Mouse (Mus musculus) forebrain, embryonic 16.5 days (tissue): ENCODE measurements at regions not wholly inside any gene's neighbourhood (a gene's known extent, or its start where the extent isn't known, plus 50 kb on each side); places are given as distances from the start of the nearest gene placed in this dataset.
A peak's percentile ranks its signal among the peaks of the same experiment; 100 is the strongest.

ENCODE experiments used
- ATAC-seq: fragments of 200-750 bp; cut with Nextera tagmentation; 2 replicates; pipeline ENCODE4 v1.8.0; 2017; ENCODE audit warnings: mild to moderate bottlenecking, moderate library complexity
- H3K27ac ChIP-seq: fragments of 300-500 bp; sonication (generic); 2 replicates; pipeline ENCODE4 v1.5.1; 2014; ENCODE audit warnings: low read length, control low read depth
- H3K27me3 ChIP-seq: fragments of 300-500 bp; sonication (generic); replicated peaks from 2 replicates; pipeline ENCODE4 v1.6.1; 2014; ENCODE audit warnings: low read length; ENCODE audit not compliant: control insufficient read depth, insufficient read depth
- H3K36me3 ChIP-seq: fragments of 300-500 bp; sonication (generic); 2 replicates; pipeline ENCODE4 v1.6.1; 2014; ENCODE audit not compliant: control insufficient read depth, insufficient read depth
- H3K4me1 ChIP-seq: fragments of 300-500 bp; sonication (generic); replicated peaks from 2 replicates; pipeline ENCODE4 v1.6.1; 2014; ENCODE audit warnings: low read length; ENCODE audit not compliant: control insufficient read depth, insufficient read depth
- H3K4me2 ChIP-seq: fragments of 300-500 bp; sonication (generic); 2 replicates; pipeline ENCODE4 v1.6.1; 2014; ENCODE audit warnings: mild to moderate bottlenecking, low read length, control low read depth
- H3K4me3 ChIP-seq: fragments of 300-500 bp; sonication (generic); replicated peaks from 2 replicates; pipeline ENCODE4 v1.5.1; 2014; ENCODE audit warnings: mild to moderate bottlenecking, low read length, control low read depth
- H3K9ac ChIP-seq: fragments of 300-500 bp; sonication (generic); replicated peaks from 2 replicates; pipeline ENCODE4 v1.6.1; 2014; ENCODE audit warnings: low read depth, low read length, control low read depth
- H3K9me3 ChIP-seq: fragments of 300-500 bp; sonication (generic); 2 replicates; pipeline ENCODE4 v1.6.1; 2016; ENCODE audit warnings: low read length; ENCODE audit not compliant: control insufficient read depth
- WGBS: fragments of 180-500 bp; shearing (Covaris S2); extraction: QIAGEN DNeasy Blood & Tissue Kit; methylation state at CpG from one replicate; pipeline ENCODE4 v1.1.7; 2014; 5-methylcytosine and 5-hydroxymethylcytosine counted together

DNA sequence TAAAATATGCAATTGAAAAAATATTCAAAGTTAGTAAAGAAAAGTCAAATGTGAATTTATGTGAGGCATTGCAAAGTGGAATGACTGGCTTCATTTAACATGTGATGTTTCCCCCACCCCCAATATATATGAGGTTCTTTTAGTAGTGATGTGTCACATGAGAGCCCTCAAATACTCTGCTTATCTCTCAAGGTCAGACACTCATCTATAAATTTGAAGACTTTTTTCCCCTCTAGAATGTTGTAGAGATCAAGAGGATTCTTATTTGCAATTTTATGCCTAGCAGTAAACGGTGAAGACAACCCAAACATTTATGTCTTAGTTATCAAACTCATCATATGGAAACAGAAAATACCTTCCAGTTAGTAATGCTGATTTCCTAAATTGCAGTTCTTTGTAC, 457.8 kb upstream of the Tusc1 start:
- WGBS: 92% methylated on average over 1 of the region's 1 CpGs
- H3K27me3 ChIP-seq: no peaks in the 10 kb centered on the region
- no peak for ATAC-seq

DNA sequence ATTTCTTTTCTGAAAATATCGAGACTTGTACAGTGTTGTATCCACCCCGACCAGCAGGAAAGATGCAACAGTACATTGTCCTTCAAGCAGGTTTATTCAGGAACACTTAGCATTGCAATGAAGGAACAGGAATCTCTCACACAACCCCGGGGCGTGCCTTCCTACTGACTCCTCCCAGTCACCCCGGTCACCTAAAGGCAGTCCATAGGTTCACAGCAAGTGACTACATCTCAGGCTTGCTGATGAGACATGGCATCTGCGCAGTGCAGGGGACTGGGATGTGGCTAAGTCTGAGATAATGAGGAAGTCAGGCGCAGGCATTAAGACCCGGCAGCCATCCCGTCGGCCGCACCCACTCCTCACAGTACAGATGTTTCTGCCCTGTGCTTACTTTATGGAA, 454.8 kb upstream of the Tusc1 start:
- H3K4me2 ChIP-seq: no peak overlapping the region
- H3K27me3 ChIP-seq: no peaks in the 10 kb centered on the region
- no peaks in the 10 kb centered on the region for H3K4me1 ChIP-seq
- no peak overlapping the region for H3K9ac ChIP-seq
- H3K27ac ChIP-seq: no peak overlapping the region
- no peaks in the 10 kb centered on the region for H3K36me3 ChIP-seq
- no peak for ATAC-seq
- no peaks in the 10 kb centered on the region; the same call in 1 of the 2 replicates for H3K9me3 ChIP-seq
- H3K4me3 ChIP-seq: no peak overlapping the region
- 85% methylated on average over 11 of the region's 11 CpGs for WGBS

More for the DNA sequence above, 457.8 kb upstream of the Tusc1 start:
- H3K9ac ChIP-seq: no peak overlapping the region
- no peak overlapping the region for H3K4me3 ChIP-seq
- no peak overlapping the region for H3K27ac ChIP-seq
- H3K9me3 ChIP-seq: no peaks in the 10 kb centered on the region
- H3K4me1 ChIP-seq: no peaks in the 10 kb centered on the region
- no peak overlapping the region for H3K4me2 ChIP-seq
- H3K36me3 ChIP-seq: no peaks in the 10 kb centered on the region

DNA sequence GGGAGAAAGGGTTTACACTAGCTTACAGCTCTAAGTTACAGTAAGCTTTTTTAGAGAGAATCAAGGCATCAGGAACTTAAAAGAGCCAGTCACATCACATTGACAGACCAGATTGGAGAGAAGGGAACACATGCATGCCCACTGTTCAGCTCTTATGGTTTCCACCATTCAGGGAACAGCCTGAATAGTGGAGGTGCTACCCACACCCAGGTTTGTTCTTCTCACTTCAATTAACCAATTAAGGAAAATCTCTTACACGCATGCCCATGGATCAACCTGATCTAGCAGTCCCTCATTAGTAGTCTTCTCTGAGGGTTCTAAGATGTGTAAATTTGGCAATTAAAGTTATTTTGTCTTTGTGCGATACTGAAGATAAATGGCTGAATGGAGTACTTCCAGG, 419.2 kb upstream of the Tusc1 start:
- whole genome bisulfite sequencing: 23% methylated on average over 2 of the region's 2 CpGs
- Histone ChIP-seq H3K9me3 (no peaks in the 10 kb centered on the region), H3K4me1 (no peaks in the 10 kb centered on the region), H3K4me3 (no peak overlapping the region), H3K4me2 (no peak overlapping the region), H3K36me3 (no peaks in the 10 kb centered on the region), H3K27me3 (no peaks in the 10 kb centered on the region), H3K27ac (no peak overlapping the region), H3K9ac (no peak overlapping the region)
- ATAC-seq: peak; percentile 40; the same call in 1 of the 2 replicates

DNA sequence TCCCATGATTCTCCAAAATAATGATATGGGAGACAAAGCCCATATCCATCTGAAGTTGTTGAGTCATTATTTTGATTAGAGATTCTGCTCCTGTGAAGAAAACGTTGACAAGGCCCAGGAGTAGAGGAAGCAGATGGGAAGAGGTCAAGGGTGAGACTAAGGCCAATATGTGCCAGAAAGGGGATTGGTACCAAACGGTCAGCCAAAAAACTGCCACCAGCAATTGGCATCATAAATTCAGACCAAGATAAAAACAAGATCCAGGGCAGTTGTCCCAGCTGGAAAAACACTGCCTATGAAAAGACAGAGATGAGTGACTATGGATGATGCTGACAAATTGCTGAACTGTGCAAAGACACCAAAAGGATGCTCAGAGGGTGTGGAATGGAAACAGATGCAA, 411.0 kb upstream of the Tusc1 start:
- WGBS: 82% methylated on average over 2 of the region's 2 CpGs
- Histone ChIP-seq H3K4me2 (no peak overlapping the region), H3K4me1 (no peaks in the 10 kb centered on the region), H3K4me3 (no peak overlapping the region), H3K9me3 (no peaks in the 10 kb centered on the region), H3K27ac (no peak overlapping the region), H3K36me3 (no peaks in the 10 kb centered on the region), H3K27me3 (no peaks in the 10 kb centered on the region), H3K9ac (no peak overlapping the region)
- ATAC-seq: no peak

DNA sequence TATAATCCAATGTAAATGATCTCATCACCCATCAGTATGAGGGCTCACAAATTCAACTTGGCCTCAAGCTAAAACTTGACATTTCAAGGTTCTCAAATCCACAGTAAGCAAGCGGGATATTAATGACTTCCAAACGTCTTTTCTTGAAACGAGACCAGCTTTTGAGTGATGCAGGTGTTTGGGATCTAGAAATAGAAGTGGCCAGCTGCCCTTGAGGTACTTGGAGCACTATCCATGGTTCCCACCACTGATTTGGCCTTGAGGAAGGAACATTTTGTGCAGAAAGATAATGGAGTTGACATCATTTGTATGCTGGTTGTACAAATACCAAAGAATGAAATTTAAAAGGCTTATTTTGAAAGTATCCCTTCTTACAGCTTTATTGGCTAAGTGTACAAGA, 378.4 kb upstream of the Tusc1 start:
- no peaks in the 10 kb centered on the region for H3K4me1 ChIP-seq
- H3K9me3 ChIP-seq: no peaks in the 10 kb centered on the region
- no peaks in the 10 kb centered on the region for H3K36me3 ChIP-seq
- H3K27me3 ChIP-seq: no peaks in the 10 kb centered on the region
- H3K4me3 ChIP-seq: no peak overlapping the region
- 60% methylated on average over 3 of the region's 3 CpGs for WGBS
- H3K4me2 ChIP-seq: no peak overlapping the region
- H3K27ac ChIP-seq: no peak overlapping the region
- ATAC-seq: no peak
- no peak overlapping the region for H3K9ac ChIP-seq

DNA sequence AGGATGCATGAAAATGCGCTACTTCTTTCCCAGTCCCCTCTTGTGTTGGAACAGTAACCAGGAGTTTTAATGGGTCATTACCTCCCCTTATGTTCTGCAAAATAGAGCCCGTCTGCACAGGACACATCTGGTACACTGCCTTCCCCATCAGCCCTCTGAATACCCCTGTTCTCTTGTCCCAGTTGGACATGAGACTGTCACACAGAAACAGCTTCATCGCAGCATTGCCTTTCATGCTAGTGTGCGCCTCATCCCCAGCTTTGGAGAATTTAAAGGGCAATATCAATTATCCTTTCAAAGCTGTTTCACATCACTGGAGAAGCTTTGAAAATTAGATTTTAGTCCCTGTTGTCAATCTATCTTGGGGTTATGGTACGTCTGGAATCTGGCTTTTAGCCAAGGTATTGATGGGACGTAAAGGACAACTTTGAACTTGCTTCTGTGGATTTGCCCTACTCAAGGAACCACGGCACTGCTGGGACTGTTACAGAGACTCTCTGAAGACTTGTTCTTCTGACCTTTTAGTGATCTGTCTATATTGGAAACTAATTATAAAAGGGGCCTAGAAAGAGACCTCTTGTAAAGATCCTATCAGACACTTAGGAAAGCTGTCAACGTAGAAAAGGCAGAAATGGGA, 341.2 kb upstream of the Tusc1 start:
- H3K36me3 ChIP-seq: no peaks in the 10 kb centered on the region
- H3K4me2 ChIP-seq: no peak overlapping the region
- H3K4me3 ChIP-seq: no peak overlapping the region
- H3K27ac ChIP-seq: no peak overlapping the region
- no peaks in the 10 kb centered on the region for H3K9me3 ChIP-seq
- WGBS: 75% methylated on average over 8 of the region's 8 CpGs
- no peak overlapping the region for H3K9ac ChIP-seq
- no peaks in the 10 kb centered on the region for H3K27me3 ChIP-seq
- H3K4me1 ChIP-seq: no peaks in the 10 kb centered on the region
- ATAC-seq: peak; percentile 36; the same call in 1 of the 2 replicates

DNA sequence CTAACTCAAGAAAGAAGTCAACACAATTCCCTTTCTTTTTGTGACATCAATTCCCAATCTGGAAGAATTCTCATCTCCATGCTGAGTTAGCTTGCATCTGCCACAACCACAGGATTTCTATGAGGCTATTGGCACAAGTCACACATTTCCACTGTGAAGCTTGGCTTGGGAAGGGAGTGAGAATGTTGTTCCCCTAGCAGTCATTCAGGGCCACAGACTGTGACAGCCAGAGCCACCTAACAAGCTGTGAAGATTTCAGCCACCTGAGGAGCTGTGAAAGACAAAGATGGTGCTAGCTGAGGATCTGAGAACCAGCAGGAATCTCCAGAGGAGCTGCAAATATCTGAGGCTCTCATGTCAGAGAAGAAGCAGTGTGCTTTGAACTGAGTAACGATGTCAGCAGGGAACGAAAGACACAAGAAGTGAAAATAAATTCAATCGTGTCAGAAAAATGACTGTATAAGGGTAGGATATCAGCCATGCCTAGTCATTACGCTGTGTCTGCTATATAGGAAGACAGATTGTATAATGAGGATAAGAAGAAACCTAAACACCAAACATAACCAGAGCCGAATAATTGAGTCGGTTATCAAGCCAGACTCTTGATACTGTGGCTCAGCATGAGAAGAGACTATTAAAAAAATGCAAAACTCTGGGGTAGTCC, 340.6 kb upstream of the Tusc1 start:
- Histone ChIP-seq H3K9ac (no peak overlapping the region), H3K27me3 (no peaks in the 10 kb centered on the region), H3K27ac (no peak overlapping the region), H3K36me3 (no peaks in the 10 kb centered on the region), H3K9me3 (no peaks in the 10 kb centered on the region), H3K4me3 (no peak overlapping the region), H3K4me2 (no peak overlapping the region), H3K4me1 (no peaks in the 10 kb centered on the region)
- WGBS: 77% methylated on average over 6 of the region's 6 CpGs
- peak; percentile 77 for ATAC-seq

DNA sequence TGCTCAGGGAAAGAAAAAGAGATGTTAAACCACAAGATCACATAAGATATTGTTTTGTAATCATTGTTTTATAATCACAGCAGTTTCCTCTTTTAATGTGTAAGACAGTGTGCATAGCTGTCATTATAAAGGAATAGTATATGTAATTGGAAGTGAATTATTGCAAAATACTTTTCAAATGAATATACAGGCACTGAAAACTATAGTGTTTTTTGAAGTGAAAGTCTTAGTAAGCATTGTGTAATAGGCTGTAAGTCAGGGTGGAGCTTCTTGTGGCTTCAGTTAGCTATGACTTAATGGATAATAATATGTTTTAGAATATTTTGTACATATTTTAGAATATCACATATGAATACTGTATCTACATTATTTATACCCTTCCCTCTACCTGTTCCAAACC, 333.7 kb upstream of the Tusc1 start:
- no peaks in the 10 kb centered on the region for H3K9me3 ChIP-seq
- ATAC-seq: no peak
- H3K27me3 ChIP-seq: no peaks in the 10 kb centered on the region
- H3K4me2 ChIP-seq: no peak overlapping the region
- no peaks in the 10 kb centered on the region for H3K4me1 ChIP-seq
- H3K36me3 ChIP-seq: no peaks in the 10 kb centered on the region
- no peak overlapping the region for H3K4me3 ChIP-seq
- H3K27ac ChIP-seq: no peak overlapping the region
- H3K9ac ChIP-seq: no peak overlapping the region

DNA sequence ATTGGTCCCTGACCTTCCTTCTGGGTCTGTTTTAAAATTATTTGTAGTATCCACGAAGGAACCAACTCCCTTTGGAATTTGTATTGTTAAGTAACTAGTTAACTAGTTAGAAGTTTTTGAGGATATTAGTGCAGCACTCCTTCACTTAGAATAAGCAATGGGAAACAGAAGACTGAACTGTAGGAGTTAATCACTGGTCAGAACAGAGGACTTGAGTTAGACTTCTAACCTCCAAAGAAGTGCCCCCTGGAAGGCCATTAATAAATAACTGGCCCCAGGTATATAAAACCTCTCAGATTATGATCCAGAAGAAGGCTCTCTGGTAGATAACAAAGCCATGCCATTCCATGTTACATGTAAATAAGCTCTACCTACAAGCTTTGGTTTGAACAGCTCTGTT, 329.0 kb upstream of the Tusc1 start:
- WGBS: 78% methylated on average over 1 of the region's 1 CpGs
- H3K27me3 ChIP-seq: no peaks in the 10 kb centered on the region
- ATAC-seq: no peak

DNA sequence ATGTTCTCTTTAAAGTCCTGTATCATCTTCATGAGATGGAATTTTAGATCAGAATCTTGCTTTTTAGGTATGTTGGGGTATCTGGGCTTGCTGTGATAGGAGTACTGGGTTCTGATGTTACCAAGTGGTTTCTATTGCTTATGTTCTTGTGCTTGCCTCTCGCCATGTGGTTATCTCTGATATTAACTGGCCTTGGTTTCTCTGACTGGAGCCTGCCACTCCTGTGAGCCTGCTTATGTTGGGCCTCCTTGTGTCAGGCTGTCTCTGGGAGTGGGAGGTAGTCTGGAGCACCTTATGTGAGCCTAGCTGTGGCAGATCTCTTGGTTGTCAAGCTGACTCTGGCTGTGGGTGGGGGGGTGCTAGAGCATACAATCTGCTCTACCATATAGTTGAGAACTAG, 302.9 kb upstream of the Tusc1 start:
- H3K9me3 ChIP-seq: no peaks in the 10 kb centered on the region
- 90% methylated on average over 1 of the region's 1 CpGs for WGBS
- no peak overlapping the region for H3K9ac ChIP-seq
- H3K36me3 ChIP-seq: no peaks in the 10 kb centered on the region
- H3K4me3 ChIP-seq: no peak overlapping the region
- no peaks in the 10 kb centered on the region for H3K27me3 ChIP-seq
- no peak overlapping the region for H3K27ac ChIP-seq
- no peaks in the 10 kb centered on the region for H3K4me1 ChIP-seq
- no peak for ATAC-seq
- no peak overlapping the region for H3K4me2 ChIP-seq

More for the DNA sequence above, 329.0 kb upstream of the Tusc1 start:
- Histone ChIP-seq H3K4me2 (no peak overlapping the region), H3K9ac (no peak overlapping the region), H3K9me3 (no peaks in the 10 kb centered on the region), H3K4me1 (no peaks in the 10 kb centered on the region), H3K4me3 (no peak overlapping the region), H3K27ac (no peak overlapping the region), H3K36me3 (no peaks in the 10 kb centered on the region)
